Mouse (Mus musculus) common myeloid progenitor, adult 5-6 weeks (primary cell): ENCODE results near the gene P4ha1. TPM values are rescaled to one million over a fixed set of nuclear protein-coding genes. Genes with fewer than 3 reads are reported as not detected.
"Not testable (repeated sequence)": the region's sequence is repeated elsewhere in the genome, so short reads cannot be mapped to it uniquely, and the experiment has no call there.

Source experiments
- ATAC-seq: replicated peaks from 2 replicates; pipeline ENCODE4 v1.8.0; 2016; ENCODE audit warnings: low read depth, mild to moderate bottlenecking, moderate TSS enrichment, inconsistent platforms; ENCODE audit not compliant: poor library complexity, severe bottlenecking
- total RNA-seq: library from RNA; stranded (forward); fragments of 200-1000, 187-1606 nt; gene quantifications from 2 replicates; pipeline ENCODE4 v1.2.3, GENCODE M21; 2017

P4ha1 gene
- total RNA-seq: 26.2 and 28.9 TPM in 2 replicates

GRCm38 (mm10) chr10:59323100-59323487, at the start of gene P4ha1:
Gene P4ha1, plus strand, starts transcription at chr10:59323296.
- peak; percentile 89 for ATAC-seq

DNA sequence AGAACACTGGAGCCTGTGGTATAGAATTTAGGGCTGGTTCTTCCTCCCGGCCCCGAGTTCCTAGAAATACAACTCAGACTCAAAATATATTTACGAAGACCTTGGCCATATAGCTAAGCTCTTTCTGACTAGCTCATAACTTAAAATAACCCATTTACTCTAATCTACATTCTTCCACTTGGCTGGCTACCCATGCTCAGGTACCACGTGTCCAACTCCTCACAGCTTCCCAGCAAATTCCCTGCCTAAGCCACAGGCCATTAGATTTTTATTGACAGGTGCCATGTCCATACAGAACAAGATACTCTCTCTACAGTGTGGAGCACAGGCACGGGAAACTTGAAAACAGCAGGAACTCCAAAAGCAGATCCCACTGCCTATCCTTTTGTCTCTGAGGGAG, 47.4 kb upstream of the P4ha1 start:
- ATAC-seq: no peak

DNA sequence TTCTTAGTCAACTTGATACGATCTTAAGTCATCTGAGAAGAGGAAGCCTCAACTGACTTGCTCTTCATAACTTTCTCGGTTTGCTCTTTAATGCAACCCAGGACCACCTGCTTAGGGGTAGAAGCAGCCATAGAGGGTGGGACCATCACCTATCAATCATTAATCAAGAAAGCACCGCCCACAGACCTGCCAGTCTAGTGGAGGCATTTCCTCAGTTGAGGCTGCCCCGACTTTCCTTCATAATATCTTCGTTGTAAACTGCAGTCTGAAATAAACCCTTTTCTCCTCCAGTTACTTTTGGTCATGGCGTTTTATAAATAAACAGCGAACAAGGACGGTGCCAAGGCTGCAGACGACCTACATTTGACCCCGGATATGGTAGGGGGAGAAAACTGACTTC, 46.0 kb upstream of the P4ha1 start:
- no peak for ATAC-seq

- no peak for ATAC-seq
Observed at GRCm38 (mm10) chr10:59277729-59278475, 45.2 kb upstream of the P4ha1 start.

GRCm38 (mm10) chr10:59283164-59283563, 39.9 kb upstream of the P4ha1 start:
- ATAC-seq: peak; percentile 67

GRCm38 (mm10) chr10:59283749-59284148, 39.3 kb upstream of the P4ha1 start:
- peak; percentile 51; the same call in 1 of the 2 replicates for ATAC-seq

DNA sequence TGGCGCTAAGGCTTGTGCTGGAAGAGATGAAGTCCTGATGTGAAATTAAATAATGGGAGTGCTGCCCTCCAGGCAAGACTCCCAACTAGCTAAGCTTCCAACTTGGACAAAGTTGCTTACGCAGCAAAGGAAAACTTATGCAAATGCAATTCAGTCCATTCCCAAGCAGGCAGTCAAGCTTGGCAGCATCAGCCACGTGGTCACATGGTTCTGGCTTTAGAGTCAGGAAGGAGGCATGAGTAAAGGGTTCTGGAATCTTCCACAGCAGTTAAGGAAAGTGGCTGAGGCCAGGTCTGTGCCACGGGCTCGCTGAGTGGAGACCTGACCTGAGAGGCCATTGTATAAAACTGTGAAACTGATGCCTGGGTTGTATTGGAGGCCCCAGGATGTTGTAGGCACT, 37.6 kb upstream of the P4ha1 start:
- no peak for ATAC-seq

GRCm38 (mm10) chr10:59287251-59287650, 35.8 kb upstream of the P4ha1 start:
- no peak for ATAC-seq

DNA sequence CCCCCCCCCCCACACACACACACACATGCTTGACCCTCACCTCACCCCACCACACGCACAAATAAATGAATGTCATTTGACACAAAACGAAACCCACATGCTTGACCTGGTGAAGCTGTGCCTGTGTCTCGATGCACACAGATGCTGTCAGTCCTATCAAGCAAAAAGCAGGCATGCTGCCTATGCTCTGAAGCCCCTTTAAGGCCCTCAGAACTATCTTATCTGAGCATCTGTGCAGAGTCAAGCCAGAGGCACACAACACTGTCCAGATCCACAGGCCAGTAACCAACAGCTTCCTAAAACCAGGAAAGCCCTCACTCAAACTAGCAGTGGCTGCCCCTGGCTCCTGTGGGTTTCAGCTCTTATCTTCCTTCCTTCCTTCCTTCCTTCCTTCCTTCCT, 35.4 kb upstream of the P4ha1 start:
- no peak for ATAC-seq

GRCm38 (mm10) chr10:59289062-59289461, 34.0 kb upstream of the P4ha1 start:
- ATAC-seq: no peak

GRCm38 (mm10) chr10:59291536-59291935, 31.6 kb upstream of the P4ha1 start:
- no peak for ATAC-seq

GRCm38 (mm10) chr10:59292079-59292478, 31.0 kb upstream of the P4ha1 start:
- ATAC-seq: no peak

- ATAC-seq: peak; percentile 77
Observed at GRCm38 (mm10) chr10:59292558-59292957, 30.5 kb upstream of the P4ha1 start.

DNA sequence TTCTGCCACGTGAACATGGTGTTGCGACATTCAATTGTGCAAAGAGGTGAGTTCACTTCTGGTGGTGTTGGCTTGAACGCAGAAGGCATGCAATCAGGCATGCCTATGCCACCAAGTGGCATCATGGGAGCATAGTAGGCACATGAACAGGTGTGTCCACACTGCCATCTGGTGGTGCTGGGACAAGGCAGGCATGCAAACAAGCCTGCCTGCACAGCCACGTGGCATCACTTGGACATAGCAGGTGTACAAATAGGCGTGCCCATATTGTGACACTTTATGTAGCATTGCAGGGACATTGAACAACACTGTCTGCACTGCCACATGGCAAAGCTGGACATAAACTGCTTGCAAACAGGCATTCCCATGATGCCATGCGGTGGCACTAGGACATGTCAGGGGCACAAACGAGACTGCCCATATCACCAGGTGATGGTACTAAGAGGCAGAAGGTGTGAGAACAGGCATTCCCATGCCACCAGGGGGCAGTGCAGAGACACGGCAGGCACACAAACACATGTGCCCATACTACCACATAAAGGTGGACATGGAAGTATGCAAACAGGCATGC, 27.8 kb upstream of the P4ha1 start:
- ATAC-seq: peak; percentile 53

DNA sequence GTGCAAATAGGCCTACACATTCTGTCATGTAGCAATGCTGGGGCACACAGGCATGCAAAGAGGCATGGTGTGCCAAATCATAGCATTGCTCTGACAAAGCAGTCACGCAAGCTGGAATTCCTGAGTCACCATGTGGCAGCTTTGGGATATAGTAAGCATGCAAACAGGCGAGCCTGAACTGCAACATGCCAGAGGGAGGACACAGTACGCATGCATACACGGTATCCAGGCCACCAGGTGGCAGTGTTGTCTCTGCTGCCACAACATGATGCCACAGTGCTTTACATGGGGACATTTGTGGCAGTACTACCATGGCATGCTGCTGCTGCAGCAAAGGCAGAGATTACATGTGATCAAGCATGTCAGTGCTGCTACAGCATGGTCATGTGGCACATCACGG, 26.8 kb upstream of the P4ha1 start:
- ATAC-seq: peak; percentile 71

DNA sequence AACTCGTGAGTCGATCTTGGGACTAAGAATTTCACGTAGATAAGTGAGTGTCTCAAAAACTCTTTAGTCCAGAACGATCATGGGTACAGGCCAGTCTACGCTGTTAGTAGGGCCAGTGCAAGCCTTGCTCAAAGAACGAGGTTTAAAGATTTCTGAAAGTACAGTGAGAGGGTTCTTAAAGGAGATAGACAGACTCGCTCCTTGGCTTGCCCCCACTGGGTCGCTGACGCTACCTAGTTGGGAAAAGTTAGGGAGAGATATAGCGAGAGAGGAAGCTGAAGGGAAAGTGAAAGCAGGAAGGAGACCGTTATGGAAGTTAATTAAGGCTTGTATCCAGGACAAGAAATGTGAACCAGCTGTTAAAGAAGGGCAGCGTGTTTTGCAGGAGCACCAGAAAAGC, 20.4 kb upstream of the P4ha1 start:
- ATAC-seq: not testable (repeated sequence)

DNA sequence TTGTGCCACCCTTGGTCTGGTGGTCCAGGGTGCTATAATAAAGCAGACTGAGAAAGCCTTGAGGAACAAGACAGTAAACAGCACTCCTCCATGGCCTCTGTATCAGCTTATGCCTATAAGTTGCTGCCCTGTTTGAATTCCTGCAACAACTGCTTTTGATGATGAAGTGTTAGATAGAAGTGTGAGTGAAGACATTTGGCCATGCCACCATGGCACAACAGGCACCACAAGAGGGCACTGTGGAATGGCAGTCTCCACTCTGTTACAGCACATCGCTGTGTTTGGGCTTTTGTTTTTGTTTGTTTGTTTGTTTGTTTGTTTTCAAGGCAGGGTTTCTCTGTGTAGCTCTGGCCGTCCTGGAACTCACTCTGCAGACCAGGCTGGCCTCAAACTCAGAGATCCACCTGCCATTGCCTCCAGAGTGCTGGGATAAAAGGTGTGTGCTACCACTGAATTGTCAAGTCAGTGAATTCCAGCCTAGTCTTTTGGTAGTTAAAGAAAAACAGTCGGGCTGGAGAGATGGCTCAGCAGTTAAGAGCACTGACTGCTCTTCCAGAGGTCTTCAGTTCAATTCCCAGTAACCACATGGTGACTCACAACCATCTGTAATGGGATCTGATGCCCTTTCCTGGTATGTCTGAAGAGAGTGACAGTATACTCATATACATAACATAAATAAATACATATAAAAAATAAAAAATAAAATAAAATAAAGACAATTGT, 13.9 kb upstream of the P4ha1 start:
- ATAC-seq: peak; percentile 82

- ATAC-seq: peak; percentile 76
Observed at GRCm38 (mm10) chr10:59310124-59310523, 13.0 kb upstream of the P4ha1 start.

DNA sequence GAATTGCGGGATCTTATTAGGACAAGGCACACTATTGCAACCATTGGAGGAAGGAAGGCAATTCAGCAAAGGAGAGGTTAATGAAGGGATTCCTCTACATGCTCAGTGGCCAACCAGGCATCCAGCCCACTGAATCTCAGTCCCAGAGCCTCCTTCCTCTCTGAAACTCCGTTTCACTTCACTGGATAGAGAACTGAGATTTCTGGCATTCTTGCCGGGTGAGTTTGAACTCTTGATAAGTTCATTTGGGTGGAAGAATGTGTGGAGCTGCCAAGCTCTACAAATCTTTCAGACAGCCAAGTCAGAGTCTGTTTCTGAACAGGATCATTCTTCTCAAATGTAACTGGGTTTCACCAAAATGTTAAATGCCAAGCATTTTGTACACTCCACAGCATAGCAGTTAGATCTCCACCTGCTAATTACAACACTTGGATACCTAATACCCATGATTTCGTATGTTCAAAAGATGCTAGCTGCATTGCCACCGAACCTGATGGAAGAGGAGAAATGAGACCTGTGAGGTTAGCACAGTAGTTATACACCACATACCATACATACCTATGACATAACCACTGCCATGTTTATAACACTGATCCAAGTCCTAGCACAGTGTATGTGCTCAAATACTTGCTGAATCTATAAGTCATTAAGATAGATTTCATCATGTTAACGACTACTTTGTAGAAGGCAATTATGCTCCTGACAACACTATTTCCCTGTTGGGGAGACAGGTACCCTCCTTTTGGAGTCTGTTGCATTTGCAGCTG, 12.2 kb upstream of the P4ha1 start:
- 0 out of 2 replicates have a peak, but pooled peaks have one; percentile 11 for ATAC-seq

- ATAC-seq: no peak
Observed at GRCm38 (mm10) chr10:59311881-59312280, 11.2 kb upstream of the P4ha1 start.
